Mouse (Mus musculus) urinary bladder, adult 18-20 months (tissue): ENCODE data around the gene Rsph9.

Experiments used
- DNase-seq, 2 experiments: peaks; one replicate each; pipeline ENCODE4 v3.0.0; 2022; ENCODE audit warnings: low spot score in 2 of 2, mixed read lengths in 2 of 2

Gene Rsph9

DNA sequence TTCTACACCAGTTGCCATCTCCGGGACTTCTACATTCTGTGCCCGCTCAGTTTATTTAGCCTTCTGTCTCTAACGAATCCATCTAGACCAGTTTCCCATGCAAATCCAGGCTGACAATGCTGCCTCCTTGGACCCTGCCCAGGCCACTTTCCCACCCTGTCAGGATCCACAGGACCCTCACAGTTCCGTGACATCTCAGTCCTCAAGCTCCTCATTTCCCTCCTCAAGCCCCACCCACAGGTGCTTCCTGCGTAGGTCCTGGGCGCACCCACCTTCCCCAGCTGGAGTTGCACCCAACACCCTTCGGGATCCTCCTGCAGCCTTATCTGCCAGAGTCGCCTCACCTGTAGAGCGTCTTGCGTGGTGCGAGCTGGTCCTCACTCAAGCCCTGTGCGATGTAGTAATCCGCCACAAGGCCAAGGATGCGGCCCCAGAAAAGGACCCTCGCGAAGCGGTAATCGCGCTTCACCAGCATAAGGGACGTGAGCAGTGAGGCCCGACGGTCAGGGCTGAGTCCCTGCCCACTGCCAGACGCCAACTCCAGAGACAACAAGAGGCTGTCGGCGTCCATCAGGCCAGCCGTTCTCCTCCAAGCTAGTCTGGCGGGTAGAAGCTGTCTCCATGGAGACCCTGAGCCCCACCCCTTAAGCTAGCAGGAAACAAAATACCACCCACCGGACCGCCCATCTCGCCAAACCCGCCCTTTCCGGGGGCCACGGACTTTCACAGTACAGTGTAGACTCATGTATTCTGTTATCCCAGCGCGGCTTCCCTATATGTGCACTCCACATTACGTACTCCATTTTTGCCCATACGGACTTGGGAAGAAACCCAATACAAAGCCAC is at the start of gene Rsph9:
TSS of gene Rsph9 (minus strand) at position 639 of the 846 bp plus-strand sequence.
- peak; percentile 80 to 84 for DNase-seq

- DNase-seq, result no peak
These were observed 44.8 kb upstream of the Rsph9 start for GRCm38 (mm10) chr17:46188829-46189228.

GRCm38 (mm10) chr17:46182273-46182672 is 38.3 kb upstream of the Rsph9 start:
- no peak for DNase-seq

DNA sequence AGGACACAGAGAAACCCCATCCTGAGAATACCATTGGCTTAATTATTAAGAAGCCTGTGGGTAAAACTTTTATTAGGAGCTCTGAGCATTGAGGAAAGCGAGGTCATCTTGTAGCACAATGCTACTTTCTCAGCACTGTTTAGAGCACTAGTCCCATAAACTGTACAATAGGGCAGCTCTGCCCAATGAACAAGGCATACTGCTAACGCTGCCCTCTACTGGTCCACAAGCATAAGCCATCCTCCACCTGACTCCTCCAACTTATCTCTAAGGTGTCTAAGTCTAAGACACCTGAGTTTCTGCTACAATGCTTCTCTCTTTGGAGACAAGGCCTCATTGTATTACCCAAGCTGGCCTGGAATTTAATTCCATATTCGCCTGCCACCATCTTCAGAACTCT is 26.5 kb upstream of the Rsph9 start:
- DNase-seq, result no peak

- no peak for DNase-seq
These were observed 24.8 kb upstream of the Rsph9 start for GRCm38 (mm10) chr17:46168768-46169167.

- DNase-seq, result no peak
These were observed 24.3 kb upstream of the Rsph9 start for GRCm38 (mm10) chr17:46168318-46168717.

- DNase-seq, result no peak
These were observed 23.0 kb upstream of the Rsph9 start for GRCm38 (mm10) chr17:46167014-46167413.

GRCm38 (mm10) chr17:46166270-46166669 is 22.3 kb upstream of the Rsph9 start:
- no peak for DNase-seq

DNA sequence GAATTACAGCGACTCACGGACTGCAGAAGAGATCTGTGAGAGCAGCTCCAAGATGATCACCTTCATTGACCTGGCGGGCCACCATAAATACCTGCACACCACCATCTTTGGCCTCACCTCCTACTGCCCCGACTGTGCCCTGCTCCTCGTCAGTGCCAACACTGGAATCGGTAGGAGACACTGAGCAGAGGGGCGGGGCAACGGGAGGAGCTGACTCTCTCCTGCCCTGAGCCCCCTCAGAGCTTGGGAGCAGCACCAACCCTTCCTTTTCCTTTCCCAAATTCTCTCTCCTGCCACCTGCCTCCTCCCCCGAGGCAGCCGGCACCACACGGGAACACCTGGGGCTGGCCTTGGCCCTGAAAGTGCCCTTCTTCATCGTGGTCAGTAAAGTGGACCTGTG is 21.4 kb upstream of the Rsph9 start:
- no peak for DNase-seq

GRCm38 (mm10) chr17:46164791-46165190 is 20.8 kb upstream of the Rsph9 start:
- no peak for DNase-seq

GRCm38 (mm10) chr17:46164301-46164700 is 20.3 kb upstream of the Rsph9 start:
- DNase-seq, result no peak

GRCm38 (mm10) chr17:46162951-46163421 is 19.0 kb upstream of the Rsph9 start:
- no peak for DNase-seq

- DNase-seq, result no peak
These were observed 18.5 kb upstream of the Rsph9 start for GRCm38 (mm10) chr17:46162551-46162950.

DNA sequence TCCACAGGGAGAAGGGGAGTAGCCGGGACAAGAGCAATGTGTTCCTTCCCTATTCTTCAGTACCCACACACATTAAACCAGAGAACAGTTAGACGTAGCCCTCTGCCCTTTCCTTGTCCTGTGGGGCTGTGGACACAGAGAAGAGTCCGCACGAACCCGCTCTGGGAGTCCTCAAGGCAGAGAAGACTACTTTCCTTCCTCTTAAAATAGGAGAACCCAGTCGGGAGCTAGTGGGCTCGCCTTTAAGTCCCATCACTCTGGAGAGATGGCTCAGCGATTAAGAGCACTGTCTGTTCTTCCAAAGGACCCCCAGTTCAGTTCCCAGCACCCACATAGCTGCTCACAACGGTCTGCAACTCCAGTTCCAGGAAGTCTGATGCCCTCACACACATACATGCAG is 17.7 kb upstream of the Rsph9 start:
- no peak for DNase-seq

- DNase-seq, result peak in 1 of 2 experiments; percentile 34
These were observed 17.2 kb upstream of the Rsph9 start for GRCm38 (mm10) chr17:46161179-46161578.

GRCm38 (mm10) chr17:46160686-46161085 is 16.7 kb upstream of the Rsph9 start, which contains the start of gene Gtpbp2:
Gene Gtpbp2, plus strand, starts transcription at chr17:46161032.
- DNase-seq, result peak; percentile 76 to 93

GRCm38 (mm10) chr17:46160090-46160662 is 16.2 kb upstream of the Rsph9 start:
- DNase-seq, result peak; percentile 87 to 92

DNA sequence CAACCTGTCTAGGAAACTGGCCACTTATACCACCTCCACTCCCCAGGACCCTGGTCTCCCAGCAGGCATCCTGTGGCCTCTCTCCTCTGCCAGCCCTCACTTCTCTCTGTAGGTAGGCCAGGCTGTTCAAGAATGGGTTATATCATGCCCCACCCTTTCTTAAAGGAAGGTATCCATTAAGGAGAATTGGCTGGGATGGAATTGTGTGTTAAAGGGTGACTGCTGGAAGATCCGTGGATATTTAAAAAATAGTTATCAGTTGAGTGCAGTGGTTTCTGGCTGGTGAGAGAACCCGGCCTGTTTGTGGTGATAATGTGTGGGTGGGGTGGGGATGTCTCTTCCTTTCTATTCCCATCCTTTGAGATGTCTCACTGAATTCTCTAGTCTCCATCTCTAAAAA is 15.2 kb upstream of the Rsph9 start:
- no peak for DNase-seq

DNA sequence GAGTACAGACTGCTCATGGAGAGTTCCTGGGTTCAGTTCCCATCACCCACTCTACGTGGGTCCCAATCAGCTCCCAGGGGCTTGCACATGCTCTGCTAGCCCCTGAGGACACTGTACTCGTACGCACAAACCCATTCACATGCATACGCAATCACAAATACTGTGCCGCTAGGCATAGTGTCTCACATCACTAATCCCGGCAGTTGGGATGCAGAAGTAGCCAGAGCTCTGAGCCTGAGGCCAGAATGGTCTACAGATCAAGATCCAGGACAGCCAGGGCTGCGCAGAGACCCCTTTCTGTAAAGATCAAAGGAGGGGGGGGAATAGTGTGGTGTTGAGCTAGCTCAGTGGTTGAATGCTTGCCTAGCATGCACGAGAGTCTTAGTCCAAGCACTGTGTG is 13.1 kb upstream of the Rsph9 start:
- no peak for DNase-seq

DNA sequence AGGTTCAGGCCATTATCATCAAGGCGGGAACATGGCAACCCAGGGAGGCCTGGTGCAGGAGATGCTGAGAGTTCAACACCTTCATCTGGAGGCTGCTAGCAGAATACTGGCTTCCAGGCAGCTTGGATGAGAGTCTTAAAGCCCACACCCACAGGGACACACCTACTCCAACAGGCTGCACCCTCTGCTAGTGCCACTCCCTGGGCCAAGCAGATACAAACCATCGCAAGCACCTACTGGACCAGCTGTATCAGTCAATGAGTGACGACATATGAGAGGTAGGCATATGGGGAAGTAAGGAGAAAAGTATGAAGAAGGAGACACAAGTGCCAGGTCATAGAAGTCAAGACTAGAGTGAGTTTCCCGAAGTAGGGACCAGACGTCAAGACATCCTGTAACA is 12.7 kb upstream of the Rsph9 start:
- no peak for DNase-seq

DNA sequence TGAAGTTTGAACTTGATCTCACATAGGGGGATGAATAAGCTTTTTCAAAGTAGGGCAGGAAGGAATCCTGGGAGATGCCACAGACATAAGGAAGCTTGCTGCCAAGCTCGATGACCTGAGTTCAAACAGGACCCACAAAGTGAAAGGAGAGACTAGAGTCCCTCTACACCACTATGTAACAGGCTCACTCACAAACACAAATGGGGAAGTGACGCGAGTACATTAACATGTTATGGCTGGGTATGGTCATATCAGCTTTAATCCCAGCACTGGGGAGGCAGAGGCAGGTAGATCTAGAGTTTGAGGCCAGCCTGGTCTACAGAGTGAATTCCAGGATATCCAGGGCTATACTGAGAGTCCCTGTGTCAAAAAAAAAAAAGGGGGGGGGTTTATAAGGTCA is 10.3 kb upstream of the Rsph9 start:
- DNase-seq, result no peak

DNA sequence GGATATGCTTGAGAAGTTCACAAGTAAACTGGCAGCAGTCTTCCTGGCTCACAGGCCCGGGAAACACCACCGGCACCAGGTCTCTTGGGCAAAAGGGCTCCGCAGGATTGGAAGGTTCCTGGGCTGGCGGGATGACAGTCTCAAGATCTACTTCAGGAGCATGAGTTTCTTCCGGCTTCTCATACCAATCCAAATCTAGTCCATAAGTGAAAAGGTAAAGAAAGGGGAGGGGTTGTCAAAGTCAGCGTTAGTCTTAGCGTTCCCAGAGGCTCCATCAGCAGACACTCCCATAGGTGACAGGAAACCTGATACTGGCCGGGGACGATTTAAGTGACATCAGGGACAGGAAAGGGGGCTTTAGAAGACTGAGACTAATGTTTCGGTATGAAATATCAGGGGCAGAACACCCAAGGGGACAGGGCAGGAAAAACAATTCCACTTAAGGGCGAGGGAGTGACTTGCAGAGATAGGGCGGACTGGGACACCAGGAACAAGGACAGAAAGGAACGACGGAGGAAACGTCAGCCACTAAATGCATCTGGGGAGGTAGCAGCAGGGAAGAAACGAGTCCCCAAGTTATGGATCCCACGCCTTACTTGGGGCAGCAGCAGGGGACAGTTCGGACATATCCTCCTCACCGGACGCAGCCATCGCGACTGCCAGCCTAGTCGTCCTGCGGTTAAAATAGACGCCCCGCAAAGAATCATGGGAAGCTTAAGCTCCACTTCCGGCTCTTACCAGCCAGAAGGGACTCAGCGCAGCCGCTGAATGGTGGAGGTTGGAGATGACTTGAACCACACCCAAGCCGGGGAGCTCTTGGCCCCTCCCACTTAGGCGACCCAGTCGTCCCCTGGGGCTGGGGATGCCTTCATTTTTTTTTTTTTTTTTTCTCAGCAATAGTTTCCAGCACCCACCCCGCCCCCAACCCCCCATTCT is 9.1 kb upstream of the Rsph9 start, which contains the start of gene Mad2l1bp:
TSS of gene Mad2l1bp (minus strand) at position 707 of the 936 bp plus-strand sequence.
- peak; percentile 61 to 80 for DNase-seq
